8 mouse cellular contexts compared by ENCODE assay signal in the genomic region with DNA sequence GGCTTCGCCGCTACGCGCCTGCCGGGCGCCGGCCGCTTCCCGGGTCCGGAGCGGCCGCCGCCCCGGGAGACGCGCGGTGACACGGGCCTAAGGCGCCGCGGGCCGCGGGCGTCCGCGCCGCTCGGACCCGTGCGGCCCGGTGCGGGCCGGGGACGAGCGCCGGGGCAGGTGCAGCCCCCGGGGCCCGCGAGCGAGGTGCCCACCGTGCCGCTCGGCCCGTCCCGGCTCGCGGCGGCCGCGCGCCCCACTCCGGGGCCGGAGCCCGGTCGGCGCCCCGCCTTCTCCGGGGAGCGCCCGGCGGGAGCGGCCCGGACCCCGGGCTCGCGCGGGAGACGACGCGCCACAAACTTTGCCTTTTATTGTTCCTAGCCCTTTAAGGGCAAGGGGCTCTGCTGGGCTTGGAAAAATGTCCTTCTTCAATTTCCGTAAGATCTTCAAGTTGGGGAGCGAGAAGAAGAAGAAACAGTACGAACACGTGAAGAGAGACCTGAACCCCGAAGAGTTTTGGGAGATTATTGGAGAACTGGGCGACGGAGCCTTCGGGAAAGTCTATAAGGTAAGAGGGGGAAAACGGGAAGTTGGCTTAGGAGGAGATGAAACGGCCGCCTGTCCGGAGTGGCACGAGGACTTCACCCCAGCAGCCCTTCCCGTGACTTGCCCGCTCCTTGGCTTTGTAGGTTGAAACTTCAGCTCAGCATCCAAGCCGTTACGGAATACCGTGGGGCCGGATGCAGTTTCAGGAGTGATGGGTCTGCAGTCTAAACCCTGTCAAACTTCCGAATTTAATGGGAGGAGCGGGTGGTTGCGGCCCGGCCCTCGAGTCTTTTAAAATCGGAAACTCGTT. TPM values are rescaled to one million over a fixed set of nuclear protein-coding genes. Genes with fewer than 3 reads are reported as not detected.
DNase-seq lines count a peak whose midpoint lies in the region; ATAC-seq and TF ChIP-seq lines count a peak whose summit lies in the region.

No protein-coding gene starts in this region.

- peak overlapping the region; percentile 94 for H3K9ac ChIP-seq in limb, embryonic 13.5 days
- H3K9ac ChIP-seq in midbrain, embryonic 14.5 days (replicated peaks; ENCODE audit: low read length) = peak overlapping the region; percentile 88

- H3K36me3 ChIP-seq in forebrain, embryonic 10.5 days (replicated peaks) = no peaks in the 10 kb centered on the region
- no peaks in the 10 kb centered on the region for H3K36me3 ChIP-seq in limb, embryonic 13.5 days
- H3K36me3 ChIP-seq in midbrain, embryonic 14.5 days (ENCODE audit: control insufficient read depth, insufficient read depth, low read length) = no peaks in the 10 kb centered on the region
- H3K36me3 ChIP-seq in testis, adult 2 months (ENCODE audit: control insufficient read depth, insufficient read depth, low read length) = no peaks in the 10 kb centered on the region

- peak; percentile 20 for DNase-seq in layer of hippocampus, postnatal 36 days
- DNase-seq in layer of hippocampus, adult 9-11 months = no peak
- peak; percentile 39 for DNase-seq in brain, embryonic 14.5 days (ENCODE audit: low read depth)
- DNase-seq in forebrain, embryonic 10.5 days (ENCODE audit: extremely low spot score, low spot score) = peak; percentile 53
- DNase-seq in midbrain, embryonic 14.5 days = peak; percentile 65

- ATAC-seq in hematopoietic stem cell, adult 5-6 weeks (replicated peaks in 1 of 2; ENCODE audit: insufficient read depth in 1 of 2, low FRiP score in 2 of 2, low TSS enrichment in 1 of 2, low read depth in 1 of 2, poor library complexity in 2 of 2, severe bottlenecking in 2 of 2) = peak; percentile 13 to 39; a peak in 2 of 4 replicates
- ATAC-seq in limb, embryonic 13.5 days (ENCODE audit: low FRiP score, low read depth) = peak; percentile 62
- peak; percentile 79 for ATAC-seq in midbrain, embryonic 14.5 days (ENCODE audit: low FRiP score, low TSS enrichment)

- H3K4me3 ChIP-seq in forebrain, embryonic 10.5 days = peak overlapping the region; percentile 79
- peak overlapping the region; percentile 78 for H3K4me3 ChIP-seq in limb, embryonic 13.5 days
- peak overlapping the region; percentile 61 for H3K4me3 ChIP-seq in midbrain, embryonic 14.5 days (replicated peaks; ENCODE audit: low read depth, low read length)
- peak overlapping the region; percentile 81 for H3K4me3 ChIP-seq in testis, adult 2 months (ENCODE audit: control insufficient read depth, low read depth, low read length)

- peak overlapping the region; percentile 79 for H3K4me2 ChIP-seq in limb, embryonic 13.5 days (replicated peaks)
- peak overlapping the region; percentile 95 for H3K4me2 ChIP-seq in midbrain, embryonic 14.5 days (ENCODE audit: low read length)

- peak overlapping the region; percentile 95 for H3K27ac ChIP-seq in forebrain, embryonic 10.5 days
- H3K27ac ChIP-seq in limb, embryonic 13.5 days = peak overlapping the region; percentile 91
- peak overlapping the region; percentile 92 for H3K27ac ChIP-seq in midbrain, embryonic 14.5 days (replicated peaks; ENCODE audit: low read depth, low read length)
- H3K27ac ChIP-seq in testis, adult 2 months (ENCODE audit: control insufficient read depth, insufficient read depth, low read depth, low read length) = peak overlapping the region; percentile 87

- no peaks in the 10 kb centered on the region for H3K27me3 ChIP-seq in forebrain, embryonic 10.5 days (ENCODE audit: poor library complexity, severe bottlenecking)
- no peaks in the 10 kb centered on the region for H3K27me3 ChIP-seq in limb, embryonic 13.5 days
- no peaks in the 10 kb centered on the region for H3K27me3 ChIP-seq in midbrain, embryonic 14.5 days (ENCODE audit: control insufficient read depth, insufficient read depth, low read length)
- H3K27me3 ChIP-seq in testis, adult 2 months (ENCODE audit: control insufficient read depth, insufficient read depth, low read length) = no peaks in the 10 kb centered on the region

- under 1% methylated on average over 95 of the region's 96 CpGs for WGBS in forebrain, embryonic 10.5 days
- under 1% methylated on average over 86 of the region's 96 CpGs for WGBS in limb, embryonic 13.5 days
- under 1% methylated on average over 93 of the region's 96 CpGs for WGBS in midbrain, embryonic 14.5 days

- peaks cover 29% of the 10 kb centered on the region for H3K4me1 ChIP-seq in forebrain, embryonic 10.5 days
- H3K4me1 ChIP-seq in limb, embryonic 13.5 days = peaks cover 29% of the 10 kb centered on the region
- peaks cover 19% of the 10 kb centered on the region for H3K4me1 ChIP-seq in midbrain, embryonic 14.5 days (ENCODE audit: control insufficient read depth, insufficient read depth, low read length)
- peaks cover 3% of the 10 kb centered on the region; the same call in 1 of the 2 replicates for H3K4me1 ChIP-seq in testis, adult 2 months (ENCODE audit: control insufficient read depth, insufficient read depth, low read length)

- H3K9me3 ChIP-seq in forebrain, embryonic 10.5 days = no peaks in the 10 kb centered on the region
- no peaks in the 10 kb centered on the region for H3K9me3 ChIP-seq in limb, embryonic 13.5 days
- H3K9me3 ChIP-seq in midbrain, embryonic 14.5 days (ENCODE audit: control insufficient read depth, low read length) = no peaks in the 10 kb centered on the region

- TF ChIP-seq POLR2A in brain, embryonic 14.5 days (IDR thresholded peaks at IDR 0.05; ENCODE audit: borderline replicate concordance, extremely low read depth, insufficient read depth, insufficient read length, poor library complexity, severe bottlenecking) = no peak
- no peak for TF ChIP-seq POLR2A in testis, adult 2 months (IDR thresholded peaks at IDR 0.05; ENCODE audit: control insufficient read depth, low read depth, low read length)

- TF ChIP-seq CTCF in brain, embryonic 14.5 days (IDR thresholded peaks at IDR 0.05; ENCODE audit: borderline replicate concordance, extremely low read depth, insufficient read depth, insufficient read length) = no peak
- no peak for TF ChIP-seq CTCF in testis, adult 2 months (IDR thresholded peaks at IDR 0.05; ENCODE audit: control insufficient read depth, insufficient read depth, insufficient replicate concordance, low read depth, low read length)

RNA-seq across cellular contexts. Expression of gene Slk, which starts 0.5 kb away (rescaled TPM):
- 10 to 100 TPM; 65.2 to 68.6 TPM for total RNA-seq in layer of hippocampus, postnatal 36 days (2021)
- 20.0 and 23.7 TPM in 2 replicates for polyA plus RNA-seq in brain, embryonic 14.5 days (2012; rRNA removed)
- polyA plus RNA-seq in forebrain, embryonic 10.5 days (2016; fragmentation: Nextera tagmentation; extraction: Ambion mirVana) = 8.8 and 10.3 TPM in 2 replicates
- 170 and 191 TPM in 2 replicates for total RNA-seq in hematopoietic stem cell, adult 5-6 weeks (2017)
- polyA plus RNA-seq in limb, embryonic 13.5 days (2015; fragmentation: Nextera tagmentation; extraction: Ambion mirVana) = 9.2 and 10.6 TPM in 2 replicates
- polyA plus RNA-seq in midbrain, embryonic 14.5 days (2014; fragmentation: Nextera tagmentation; extraction: Ambion mirVana) = 8.9 and 9.4 TPM in 2 replicates
- 5.1 and 6.1 TPM in 2 replicates for polyA plus RNA-seq in testis, adult 2 months (2012; rRNA removed)

RNA-seq across cellular contexts. Expression of gene Stn1, which starts 42.7 kb away (rescaled TPM):
- 10 to 100 TPM; 18.7 to 23.0 TPM for total RNA-seq in layer of hippocampus, postnatal 36 days (2021)
- polyA plus RNA-seq in brain, embryonic 14.5 days (2012; rRNA removed) = 23.9 and 24.8 TPM in 2 replicates
- polyA plus RNA-seq in forebrain, embryonic 10.5 days (2016; fragmentation: Nextera tagmentation; extraction: Ambion mirVana) = 64.3 and 68.1 TPM in 2 replicates
- 17.1 and 19.8 TPM in 2 replicates for total RNA-seq in hematopoietic stem cell, adult 5-6 weeks (2017)
- polyA plus RNA-seq in limb, embryonic 13.5 days (2015; fragmentation: Nextera tagmentation; extraction: Ambion mirVana) = 55.5 and 58.0 TPM in 2 replicates
- polyA plus RNA-seq in midbrain, embryonic 14.5 days (2014; fragmentation: Nextera tagmentation; extraction: Ambion mirVana) = 25.0 and 30.4 TPM in 2 replicates
- 19.6 and 27.2 TPM in 2 replicates for polyA plus RNA-seq in testis, adult 2 months (2012; rRNA removed)

Comparison
In these comparisons a context has a peak if more than half of its experiments do, and no peak if none do; other contexts are left out.
1. ATAC-seq: peak in every context shown above with its lines; median percentile 79 in midbrain, embryonic 14.5 days; 62 in limb, embryonic 13.5 days; 26 in hematopoietic stem cell, adult 5-6 weeks.